Mouse (Mus musculus): ENCODE measurements around the gene Map3k5. TPM values are rescaled to one million over a fixed set of nuclear protein-coding genes. Genes with fewer than 3 reads are reported as not detected.

Map3k5 gene
- total RNA-seq, 1 experiment from 2014 or later: 22.0 TPM

DNA sequence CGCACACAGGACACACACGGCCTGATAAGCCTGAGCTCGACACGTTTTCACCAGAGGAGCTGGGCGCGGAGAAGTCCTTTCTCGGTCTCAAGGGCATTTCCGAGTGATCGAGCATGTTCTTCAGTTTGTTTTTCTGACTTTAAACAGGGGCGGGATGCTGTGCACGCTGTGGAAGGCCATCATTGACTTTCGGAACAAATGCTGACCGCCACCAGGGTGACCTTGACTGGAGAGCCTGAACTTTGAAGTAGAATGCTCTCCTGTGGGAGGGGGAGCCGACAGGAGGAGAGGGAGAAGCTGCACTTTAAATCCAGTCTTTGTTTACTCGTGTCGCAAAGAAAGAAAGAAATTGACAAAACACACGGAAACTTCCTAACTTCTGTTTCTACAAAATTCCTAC, 207.1 kb downstream of the Map3k5 start:
- no peak for ATAC-seq (replicated peaks; ENCODE audit: low read depth, poor library complexity, severe bottlenecking)

GRCm38 (mm10) chr10:20148130-20148772, 214.0 kb downstream of the Map3k5 start, which contains the start of gene Map7:
Gene Map7 (plus strand): TSS chr10:20148471.
- ATAC-seq (replicated peaks; ENCODE audit: low read depth, poor library complexity, severe bottlenecking): peak; percentile 10

- ATAC-seq (replicated peaks; ENCODE audit: low read depth, poor library complexity, severe bottlenecking): peak; percentile 43; the same call in 1 of the 2 replicates
Measured at GRCm38 (mm10) chr10:20148773-20149120, 214.5 kb downstream of the Map3k5 start.

- ATAC-seq (replicated peaks; ENCODE audit: low read depth, poor library complexity, severe bottlenecking): 0 out of 2 replicates have a peak, but pooled peaks have one; percentile 9
Measured at GRCm38 (mm10) chr10:20149121-20149834, 215.0 kb downstream of the Map3k5 start.

- ATAC-seq (replicated peaks; ENCODE audit: low read depth, poor library complexity, severe bottlenecking): 0 out of 2 replicates have a peak, but pooled peaks have one; percentile 15
Measured at GRCm38 (mm10) chr10:20149835-20150355, 215.6 kb downstream of the Map3k5 start.

- ATAC-seq (replicated peaks; ENCODE audit: low read depth, poor library complexity, severe bottlenecking): no peak
Measured at GRCm38 (mm10) chr10:20152131-20152530, 217.9 kb downstream of the Map3k5 start.

GRCm38 (mm10) chr10:20153507-20153906, 219.2 kb downstream of the Map3k5 start:
- ATAC-seq (replicated peaks; ENCODE audit: low read depth, poor library complexity, severe bottlenecking): no peak; the same call in 1 of the 2 replicates

DNA sequence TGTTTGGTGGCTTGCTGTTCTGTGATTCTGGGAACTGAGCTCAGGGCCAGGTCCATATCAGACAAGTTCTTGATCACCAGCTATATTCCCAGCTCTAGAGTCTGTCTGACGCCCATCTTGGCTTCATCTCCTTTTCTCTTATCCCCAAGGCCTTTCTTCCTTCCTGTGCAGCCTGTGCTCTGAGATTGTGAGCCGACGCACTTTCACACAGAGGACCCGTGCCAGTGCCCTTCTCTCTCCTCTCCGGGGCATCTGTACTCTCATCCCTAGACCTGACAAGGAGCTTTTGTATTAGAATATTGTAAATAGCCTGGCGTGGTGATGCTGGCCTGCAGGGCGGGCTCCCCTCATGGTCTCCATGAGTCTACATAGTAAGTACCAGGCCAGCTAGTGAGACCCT, 221.1 kb downstream of the Map3k5 start:
- ATAC-seq (replicated peaks; ENCODE audit: low read depth, poor library complexity, severe bottlenecking): peak; percentile 84

DNA sequence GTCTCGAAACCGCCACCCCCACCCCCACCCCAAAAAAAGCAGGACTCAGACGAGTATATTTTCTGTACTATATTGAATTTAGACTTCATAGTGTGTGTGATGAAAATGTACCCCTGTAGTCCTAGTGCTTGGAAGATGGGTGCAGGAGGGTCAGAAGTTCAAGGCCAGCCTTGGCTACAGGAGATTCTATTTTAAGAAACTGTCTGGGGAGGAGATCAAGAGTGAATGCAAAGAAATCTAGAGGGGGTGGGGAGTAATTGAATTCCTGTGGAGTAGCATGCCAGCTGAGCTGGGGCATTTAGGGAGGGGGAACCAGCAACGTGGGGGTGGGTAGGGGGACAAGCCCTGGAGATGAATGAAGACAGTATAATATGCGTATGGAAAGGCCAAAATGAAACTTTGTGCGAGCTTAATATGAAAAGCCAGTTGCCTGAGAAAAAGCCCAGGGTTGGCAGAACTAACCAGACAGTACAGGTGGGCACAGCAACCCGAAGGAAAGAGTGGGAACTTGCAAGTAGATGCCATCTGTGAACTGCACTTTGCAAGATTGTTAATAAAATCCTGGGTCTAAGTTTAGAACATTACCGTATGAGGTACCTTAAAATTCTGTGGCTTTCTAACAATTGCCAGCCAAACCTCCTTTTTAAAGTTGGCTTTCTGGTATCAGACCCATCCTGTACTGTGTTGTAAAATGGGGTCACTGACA, 222.9 kb downstream of the Map3k5 start:
- ATAC-seq (replicated peaks; ENCODE audit: low read depth, poor library complexity, severe bottlenecking): no peak

- ATAC-seq (replicated peaks; ENCODE audit: low read depth, poor library complexity, severe bottlenecking): no peak
Measured at GRCm38 (mm10) chr10:20158756-20159155, 224.5 kb downstream of the Map3k5 start.

GRCm38 (mm10) chr10:20159308-20159707, 225.0 kb downstream of the Map3k5 start:
- no peak for ATAC-seq (replicated peaks; ENCODE audit: low read depth, poor library complexity, severe bottlenecking)

GRCm38 (mm10) chr10:20160914-20161313, 226.6 kb downstream of the Map3k5 start:
- ATAC-seq (replicated peaks; ENCODE audit: low read depth, poor library complexity, severe bottlenecking): peak; percentile 58; the same call in 1 of the 2 replicates

- ATAC-seq (replicated peaks; ENCODE audit: low read depth, poor library complexity, severe bottlenecking): no peak
Measured at GRCm38 (mm10) chr10:20164810-20165209, 230.5 kb downstream of the Map3k5 start.

DNA sequence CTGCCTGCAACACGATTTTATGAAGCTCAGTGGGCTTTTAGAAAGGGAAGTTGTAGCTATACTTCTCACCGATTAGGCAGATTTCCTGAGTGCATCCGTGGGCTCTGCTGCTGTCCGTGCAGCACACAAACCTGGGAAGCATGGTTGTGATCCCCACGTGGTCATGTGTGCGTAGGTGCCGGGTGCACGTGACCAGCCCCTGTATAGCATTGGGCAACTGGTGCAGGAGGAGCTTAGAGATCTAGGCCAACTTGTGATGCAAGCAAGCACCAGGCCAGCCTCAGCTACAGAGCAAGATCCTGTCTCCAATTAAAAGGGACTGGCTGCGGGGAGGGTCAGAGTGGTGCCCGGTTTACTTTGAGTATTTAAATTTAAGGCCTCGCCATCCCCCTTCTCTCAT, 232.5 kb downstream of the Map3k5 start:
- ATAC-seq (replicated peaks; ENCODE audit: low read depth, poor library complexity, severe bottlenecking): peak; percentile 73

DNA sequence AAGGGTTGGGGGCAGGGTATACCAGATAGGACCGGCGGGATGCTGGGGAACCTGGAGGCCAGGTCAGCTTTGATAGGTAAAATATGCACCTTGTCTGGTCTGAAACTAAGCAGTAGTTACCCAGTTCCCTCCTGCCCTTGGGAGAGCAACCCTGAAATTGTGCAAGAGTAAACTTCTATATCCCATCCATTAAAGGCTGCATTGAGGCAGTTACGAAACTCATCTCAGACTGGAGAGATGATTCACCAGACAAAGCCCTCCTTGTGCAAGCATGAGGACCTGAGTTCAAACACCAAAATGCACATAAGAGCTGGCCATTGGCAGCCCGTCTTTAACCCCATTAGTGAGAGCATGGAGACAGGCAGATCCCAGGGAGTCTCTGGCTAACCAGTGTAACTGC, 233.2 kb downstream of the Map3k5 start:
- ATAC-seq (replicated peaks; ENCODE audit: low read depth, poor library complexity, severe bottlenecking): peak; percentile 23

GRCm38 (mm10) chr10:20169182-20169674, 235.0 kb downstream of the Map3k5 start:
- ATAC-seq (replicated peaks; ENCODE audit: low read depth, poor library complexity, severe bottlenecking): no peak

- no peak; the same call in 1 of the 2 replicates for ATAC-seq (replicated peaks; ENCODE audit: low read depth, poor library complexity, severe bottlenecking)
Measured at GRCm38 (mm10) chr10:20169927-20170604, 235.8 kb downstream of the Map3k5 start.

GRCm38 (mm10) chr10:20170605-20171088, 236.4 kb downstream of the Map3k5 start:
- peak; percentile 77; the same call in 1 of the 2 replicates for ATAC-seq (replicated peaks; ENCODE audit: low read depth, poor library complexity, severe bottlenecking)

DNA sequence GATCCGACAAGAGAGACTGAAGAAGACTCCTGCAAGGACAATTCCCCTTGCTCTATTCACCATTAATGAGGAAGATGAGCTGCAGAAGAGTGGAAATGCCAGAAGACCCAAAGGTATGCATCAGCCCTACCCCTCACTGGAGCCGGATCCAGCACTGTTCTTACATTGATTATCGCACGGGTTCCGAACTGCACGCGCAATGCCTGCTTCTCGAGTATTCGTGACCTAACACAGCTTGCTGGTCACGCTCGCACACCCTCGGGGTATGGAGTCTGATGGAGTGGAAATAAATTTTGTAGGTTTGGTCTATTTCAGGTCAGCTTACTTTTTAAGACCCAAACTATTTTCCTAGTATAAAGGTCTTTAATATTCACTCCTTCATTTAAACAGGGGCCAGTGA, 236.9 kb downstream of the Map3k5 start:
- no peak for ATAC-seq (replicated peaks; ENCODE audit: low read depth, poor library complexity, severe bottlenecking)

- ATAC-seq (replicated peaks; ENCODE audit: low read depth, poor library complexity, severe bottlenecking): no peak
Measured at GRCm38 (mm10) chr10:20171756-20172155, 237.5 kb downstream of the Map3k5 start.
